In the genomic region with DNA sequence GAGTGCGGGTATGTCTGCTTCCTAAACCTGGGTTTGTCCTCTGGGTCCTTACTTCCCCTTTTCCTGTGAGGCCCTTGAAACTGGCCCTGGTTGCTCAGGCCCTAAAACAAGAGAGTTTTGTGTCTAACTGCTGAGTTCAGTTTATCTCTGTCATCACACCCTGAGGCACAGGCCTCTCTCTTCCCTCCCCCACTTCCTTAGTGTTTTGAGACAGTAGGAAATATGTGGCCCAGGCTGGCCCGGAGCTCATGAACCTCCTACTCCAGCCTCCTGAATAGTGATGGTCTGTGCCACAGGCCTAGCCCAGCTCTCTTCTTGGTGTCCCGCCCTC, we compare ENCODE assay signal across 11 mouse cellular contexts. TPM values are rescaled to one million over a fixed set of nuclear protein-coding genes. Genes with fewer than 3 reads are reported as not detected.
DNase-seq lines count a peak whose midpoint lies in the region; ATAC-seq lines count a peak whose summit lies in the region.
"Had no signal": no experiment of that assay in that cellular context is flagged by ENCODE, and none has a peak within 500 bp of the region (broad histone marks: within the 10 kb centered on the region; RNA-seq: fewer than 3 reads in every experiment).

No protein-coding gene starts in this region.

- H3K9me3 ChIP-seq in neural tube, embryonic 11.5 days (ENCODE audit: control insufficient read depth, low read length), result no peaks in the 10 kb centered on the region
- no peaks in the 10 kb centered on the region for H3K9me3 ChIP-seq in liver, embryonic 16.5 days (replicated peaks; ENCODE audit: control insufficient read depth, low read length)
- H3K9me3 ChIP-seq: hindbrain, embryonic 12.5 days had no signal

- ATAC-seq in neural tube, embryonic 11.5 days (ENCODE audit: insufficient read depth, low FRiP score, low TSS enrichment), result no peak
- 0 out of 2 replicates have a peak, but pooled peaks have one; percentile 12 for ATAC-seq in liver, embryonic 16.5 days (ENCODE audit: low read depth)

- WGBS in neural tube, embryonic 11.5 days, result 78% methylated on average over 3 of the region's 3 CpGs
- WGBS in liver, embryonic 16.5 days (ENCODE audit: insufficient replicate concordance), result 23% methylated on average over 3 of the region's 3 CpGs

- 0 out of 2 replicates have a peak overlapping the region, but pooled peaks have one; percentile 31 for H3K27ac ChIP-seq in neural tube, embryonic 11.5 days (ENCODE audit: low read depth, low read length)
- H3K27ac ChIP-seq in liver, embryonic 16.5 days (ENCODE audit: low read length), result peak overlapping the region; percentile 86
- H3K27ac ChIP-seq: hindbrain, embryonic 12.5 days had no signal

- H3K9ac ChIP-seq in neural tube, embryonic 11.5 days (ENCODE audit: low read length), result no peak overlapping the region
- H3K9ac ChIP-seq in liver, embryonic 16.5 days (ENCODE audit: low read depth, low read length), result peak overlapping the region; percentile 59
- H3K9ac ChIP-seq: hindbrain, embryonic 12.5 days had no signal

- H3K27me3 ChIP-seq in neural tube, embryonic 11.5 days (ENCODE audit: control insufficient read depth, insufficient read depth, low read length), result no peaks in the 10 kb centered on the region
- H3K27me3 ChIP-seq in liver, embryonic 16.5 days (ENCODE audit: control insufficient read depth, insufficient read depth, low read depth, low read length), result no peaks in the 10 kb centered on the region
- H3K27me3 ChIP-seq: hindbrain, embryonic 12.5 days had no signal

- H3K4me3 ChIP-seq in neural tube, embryonic 11.5 days (ENCODE audit: low read depth, low read length), result no peak overlapping the region
- H3K4me3 ChIP-seq in liver, embryonic 16.5 days (ENCODE audit: low read depth, low read length), result no peak overlapping the region
- H3K4me3 ChIP-seq: hindbrain, embryonic 12.5 days had no signal

- no peaks in the 10 kb centered on the region for H3K36me3 ChIP-seq in neural tube, embryonic 11.5 days (ENCODE audit: control insufficient read depth, insufficient read depth, low read length)
- no peaks in the 10 kb centered on the region for H3K36me3 ChIP-seq in liver, embryonic 16.5 days (ENCODE audit: control insufficient read depth, insufficient read depth)
- H3K36me3 ChIP-seq: hindbrain, embryonic 12.5 days had no signal

- intact Hi-C loops in heart, postnatal 36 days (cut with DNase I), result no loop called here

- no peak overlapping the region for H3K4me2 ChIP-seq in neural tube, embryonic 11.5 days (ENCODE audit: low read depth)
- H3K4me2 ChIP-seq in liver, embryonic 16.5 days (ENCODE audit: low read depth, low read length), result peak overlapping the region; percentile 21
- H3K4me2 ChIP-seq: hindbrain, embryonic 12.5 days; midbrain, embryonic 11.5 days had no signal

- H3K4me1 ChIP-seq in neural tube, embryonic 11.5 days (ENCODE audit: control insufficient read depth, insufficient read depth, low read length), result no peaks in the 10 kb centered on the region
- peaks cover 50% of the 10 kb centered on the region for H3K4me1 ChIP-seq in liver, embryonic 16.5 days (ENCODE audit: control insufficient read depth, low read depth, low read length)

- DNase-seq in heart, adult 11 months, result peak; percentile 93
- no peak for DNase-seq in heart, postnatal 36 days
- DNase-seq in neural tube, embryonic 11.5 days (ENCODE audit: low spot score), result no peak
- no peak for DNase-seq in neural tube, embryonic 10.5 days (ENCODE audit: extremely low spot score, low spot score)
- no peak for DNase-seq in cerebellum, postnatal 36 days
- DNase-seq in layer of hippocampus, postnatal 36 days, result no peak
- DNase-seq in frontal cortex, postnatal 14 days (ENCODE audit: low spot score in 2 of 2), result no peak
- DNase-seq: kidney, postnatal 10 days had no signal

RNA-seq across cellular contexts. Expression of gene Slc2a9, which starts 2.5 kb away (rescaled TPM):
- total RNA-seq in heart, postnatal 36 days (2021), result 1 to 10 TPM; 1.4 to 2.3 TPM
- polyA plus RNA-seq in neural tube, embryonic 11.5 days (2014; fragmentation: Nextera tagmentation; extraction: Ambion mirVana), result 0.18 and 0.77 TPM in 2 replicates
- polyA plus RNA-seq in liver, embryonic 16.5 days (2015; fragmentation: Nextera tagmentation; extraction: Ambion mirVana), result 3.6 and 4.0 TPM in 2 replicates
- total RNA-seq in layer of hippocampus, postnatal 36 days (2021), result 1 to 10 TPM; 2.7 to 3.8 TPM

RNA-seq across cellular contexts. Expression of gene Wdr1, which starts 57.6 kb away (rescaled TPM):
- total RNA-seq in heart, postnatal 36 days (2021), result 100 to 1,000 TPM; 111 to 113 TPM
- 170 and 179 TPM in 2 replicates for polyA plus RNA-seq in neural tube, embryonic 11.5 days (2014; fragmentation: Nextera tagmentation; extraction: Ambion mirVana)
- 74.4 and 76.7 TPM in 2 replicates for polyA plus RNA-seq in liver, embryonic 16.5 days (2015; fragmentation: Nextera tagmentation; extraction: Ambion mirVana)
- total RNA-seq in layer of hippocampus, postnatal 36 days (2021), result 100 to 1,000 TPM; 200 to 210 TPM
